In the genomic region with DNA sequence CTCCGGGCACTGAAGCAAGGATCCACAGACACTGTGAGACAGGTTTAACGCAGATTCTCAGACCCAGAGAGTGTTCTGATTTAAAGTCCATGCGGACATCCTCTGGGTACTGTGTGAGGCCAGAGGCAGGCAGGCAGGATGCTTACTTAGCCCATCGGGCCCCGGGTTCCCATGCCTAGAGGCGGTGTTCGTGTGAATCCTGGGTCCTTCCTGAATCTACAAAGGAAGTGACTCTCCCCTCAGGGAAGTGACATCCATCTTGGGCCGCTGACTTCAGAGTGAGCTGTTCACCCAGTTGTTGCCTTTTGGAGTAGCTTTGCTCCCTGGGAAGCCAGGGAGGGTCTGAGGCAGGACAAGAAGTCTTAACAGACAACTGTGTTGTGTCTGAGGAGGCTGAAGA, we compare ENCODE assay signal across 8 mouse cellular contexts. TPM values are rescaled to one million over a fixed set of nuclear protein-coding genes. Genes with fewer than 3 reads are reported as not detected.
DNase-seq lines count a peak whose midpoint lies in the region; ATAC-seq lines count a peak whose summit lies in the region.

No protein-coding gene starts in this region.

- no peaks in the 10 kb centered on the region for H3K27me3 ChIP-seq in embryonic facial prominence, embryonic 10.5 days (replicated peaks; ENCODE audit: low read depth, poor library complexity, severe bottlenecking)
- no peaks in the 10 kb centered on the region for H3K27me3 ChIP-seq in hindbrain, embryonic 16.5 days (replicated peaks; ENCODE audit: control insufficient read depth, insufficient read depth, low read length)
- no peaks in the 10 kb centered on the region for H3K27me3 ChIP-seq in liver, embryonic 16.5 days (ENCODE audit: control insufficient read depth, insufficient read depth, low read depth, low read length)

- WGBS in embryonic facial prominence, embryonic 10.5 days, result 75% methylated on average over 8 of the region's 8 CpGs
- WGBS in hindbrain, embryonic 16.5 days, result 91% methylated on average over 8 of the region's 8 CpGs
- 59% methylated on average over 8 of the region's 8 CpGs for WGBS in liver, embryonic 16.5 days (ENCODE audit: insufficient replicate concordance)

- H3K27ac ChIP-seq in embryonic facial prominence, embryonic 10.5 days (replicated peaks), result peak overlapping the region; percentile 27
- peak overlapping the region; percentile 52; the same call in 1 of the 2 replicates for H3K27ac ChIP-seq in hindbrain, embryonic 16.5 days (ENCODE audit: low read depth, low read length)
- H3K27ac ChIP-seq in liver, embryonic 16.5 days (ENCODE audit: low read length), result peak overlapping the region; percentile 38

- no peaks in the 10 kb centered on the region for H3K36me3 ChIP-seq in embryonic facial prominence, embryonic 10.5 days (replicated peaks)
- no peaks in the 10 kb centered on the region for H3K36me3 ChIP-seq in hindbrain, embryonic 16.5 days (ENCODE audit: control insufficient read depth, insufficient read depth, low read length)
- H3K36me3 ChIP-seq in liver, embryonic 16.5 days (ENCODE audit: control insufficient read depth, insufficient read depth), result no peaks in the 10 kb centered on the region

- H3K9me3 ChIP-seq in embryonic facial prominence, embryonic 10.5 days, result no peaks in the 10 kb centered on the region
- no peaks in the 10 kb centered on the region for H3K9me3 ChIP-seq in hindbrain, embryonic 16.5 days (ENCODE audit: control insufficient read depth, low read length)
- no peaks in the 10 kb centered on the region for H3K9me3 ChIP-seq in liver, embryonic 16.5 days (replicated peaks; ENCODE audit: control insufficient read depth, low read length)

- no peak overlapping the region for H3K4me3 ChIP-seq in embryonic facial prominence, embryonic 10.5 days
- no peak overlapping the region for H3K4me3 ChIP-seq in hindbrain, embryonic 16.5 days (ENCODE audit: low read length)
- H3K4me3 ChIP-seq in liver, embryonic 16.5 days (ENCODE audit: low read depth, low read length), result no peak overlapping the region

- no peak overlapping the region for H3K9ac ChIP-seq in hindbrain, embryonic 16.5 days (ENCODE audit: low read depth, low read length)
- H3K9ac ChIP-seq in liver, embryonic 16.5 days (ENCODE audit: low read depth, low read length), result no peak overlapping the region

- peaks cover 9% of the 10 kb centered on the region for H3K4me1 ChIP-seq in embryonic facial prominence, embryonic 10.5 days
- H3K4me1 ChIP-seq in hindbrain, embryonic 16.5 days (ENCODE audit: control insufficient read depth, insufficient read depth, low read depth, low read length), result no peaks in the 10 kb centered on the region
- peaks cover 43% of the 10 kb centered on the region for H3K4me1 ChIP-seq in liver, embryonic 16.5 days (ENCODE audit: control insufficient read depth, low read depth, low read length)

- no peak for ATAC-seq in hindbrain, embryonic 16.5 days
- no peak for ATAC-seq in liver, embryonic 16.5 days (ENCODE audit: low read depth)
- ATAC-seq in granulocyte monocyte progenitor cell, adult 5-6 weeks (replicated peaks; ENCODE audit: poor library complexity, severe bottlenecking), result no peak

- H3K4me2 ChIP-seq in hindbrain, embryonic 16.5 days (ENCODE audit: low read length), result no peak overlapping the region
- no peak overlapping the region for H3K4me2 ChIP-seq in liver, embryonic 16.5 days (ENCODE audit: low read depth, low read length)

- DNase-seq in kidney, adult 9 months, result peak; percentile 39
- no peak for DNase-seq in kidney, adult 18-20 months
- DNase-seq in embryonic facial prominence, embryonic 10.5 days (ENCODE audit: low spot score), result no peak
- no peak for DNase-seq in urinary bladder, adult 18-20 months (ENCODE audit: low spot score in 2 of 2)
- DNase-seq in right cerebral cortex, postnatal 36 days (ENCODE audit: low spot score in 2 of 2), result no peak

RNA-seq across cellular contexts. Expression of a gene that starts 19.6 kb away (rescaled TPM):
- 4.0 and 5.3 TPM in 2 replicates for polyA plus RNA-seq in embryonic facial prominence, embryonic 10.5 days (2016; fragmentation: Nextera tagmentation; extraction: Ambion mirVana)
- 3.2 and 3.7 TPM in 2 replicates for polyA plus RNA-seq in hindbrain, embryonic 16.5 days (2015; fragmentation: Nextera tagmentation; extraction: Ambion mirVana)
- polyA plus RNA-seq in liver, embryonic 16.5 days (2015; fragmentation: Nextera tagmentation; extraction: Ambion mirVana), result 12.6 and 14.2 TPM in 2 replicates
- total RNA-seq in granulocyte monocyte progenitor cell, adult 5-6 weeks (2014; fragmentation: Nextera tagmentation), result 104 and 179 TPM in 2 replicates
- total RNA-seq in granulocyte monocyte progenitor cell, adult 5-6 weeks (2017), result 52.2 and 73.5 TPM in 2 replicates
